Mouse (Mus musculus): ENCODE results near the gene Flt3.

- TF ChIP-seq POLR2A (IDR thresholded peaks at IDR 0.05; ENCODE audit: low read depth, low read length): no peak
- no peak for TF ChIP-seq CTCF (conservative IDR thresholded peaks at IDR 0.05; ENCODE audit: insufficient read depth, insufficient read length, low read depth, low read length)
Measured at GRCm38 (mm10) chr5:147441979-147442378, 41.7 kb upstream of the Flt3 start.

Measured in kidney, adult 2 months (tissue).